Mouse (Mus musculus): Measurements from ENCODE around the gene Colca2. TPM values are rescaled to one million over a fixed set of nuclear protein-coding genes. Genes with fewer than 3 reads are reported as not detected.
A peak's percentile ranks its signal among the peaks of the same experiment; 100 is the strongest.

Gene Colca2
- polyA plus RNA-seq, 1 experiment from 2014 or later, result 10.6 TPM

- 19% methylated on average over 13 of the region's 13 CpGs for WGBS
- 0 out of 2 replicates have a peak, but pooled peaks have one; percentile 10 for ATAC-seq (ENCODE audit: low read depth)
Observed at GRCm38 (mm10) chr9:51277834-51278498, 403 bp downstream of the Colca2 start.

GRCm38 (mm10) chr9:51274678-51275077 lies 3.7 kb downstream of the Colca2 start:
- Histone ChIP-seq H3K36me3 (ENCODE audit: control insufficient read depth, insufficient read depth, low read length) (no peaks in the 10 kb centered on the region), H3K4me3 (ENCODE audit: low read length) (no peak overlapping the region), H3K9me3 (ENCODE audit: control insufficient read depth, low read length) (no peaks in the 10 kb centered on the region), H3K4me2 (ENCODE audit: low read depth, low read length) (peak overlapping the region; percentile 1; the same call in 1 of the 2 replicates), H3K4me1 (replicated peaks; ENCODE audit: control insufficient read depth, insufficient read depth, low read length) (peaks cover 23% of the 10 kb centered on the region), H3K27ac (ENCODE audit: low read length) (peak overlapping the region; percentile 69), H3K9ac (ENCODE audit: low read length) (0 out of 2 replicates have a peak overlapping the region, but pooled peaks have one; percentile 43), H3K27me3 (ENCODE audit: control insufficient read depth, insufficient read depth, low read depth, low read length) (no peaks in the 10 kb centered on the region)
- no peak for ATAC-seq (ENCODE audit: low read depth)
- WGBS, result 9% methylated on average over 4 of the region's 4 CpGs

More at GRCm38 (mm10) chr9:51277834-51278498, 403 bp downstream of the Colca2 start:
- peak overlapping the region; percentile 76 for H3K9ac ChIP-seq (ENCODE audit: low read length)
- peak overlapping the region; percentile 91 for H3K27ac ChIP-seq (ENCODE audit: low read length)
- peak overlapping the region; percentile 68 for H3K4me3 ChIP-seq (ENCODE audit: low read length)
- H3K9me3 ChIP-seq (ENCODE audit: control insufficient read depth, low read length), result no peaks in the 10 kb centered on the region
- H3K27me3 ChIP-seq (ENCODE audit: control insufficient read depth, insufficient read depth, low read depth, low read length), result no peaks in the 10 kb centered on the region
- peak overlapping the region; percentile 87 for H3K4me2 ChIP-seq (ENCODE audit: low read depth, low read length)
- no peaks in the 10 kb centered on the region for H3K36me3 ChIP-seq (ENCODE audit: control insufficient read depth, insufficient read depth, low read length)
- peaks cover 20% of the 10 kb centered on the region for H3K4me1 ChIP-seq (replicated peaks; ENCODE audit: control insufficient read depth, insufficient read depth, low read length)

- Histone ChIP-seq H3K27ac (ENCODE audit: low read length) (no peak overlapping the region), H3K27me3 (ENCODE audit: control insufficient read depth, insufficient read depth, low read depth, low read length) (no peaks in the 10 kb centered on the region), H3K9ac (ENCODE audit: low read length) (no peak overlapping the region), H3K4me2 (ENCODE audit: low read depth, low read length) (no peak overlapping the region), H3K36me3 (ENCODE audit: control insufficient read depth, insufficient read depth, low read length) (no peaks in the 10 kb centered on the region), H3K4me3 (ENCODE audit: low read length) (no peak overlapping the region), H3K4me1 (replicated peaks; ENCODE audit: control insufficient read depth, insufficient read depth, low read length) (peaks cover 20% of the 10 kb centered on the region), H3K9me3 (ENCODE audit: control insufficient read depth, low read length) (no peaks in the 10 kb centered on the region)
- no peak for ATAC-seq (ENCODE audit: low read depth)
- 59% methylated on average over 9 of the region's 9 CpGs for WGBS
Observed at GRCm38 (mm10) chr9:51273581-51274154, 4.7 kb downstream of the Colca2 start.

GRCm38 (mm10) chr9:51272102-51272501 lies 6.3 kb downstream of the Colca2 start:
- WGBS, result 40% methylated on average over 5 of the region's 5 CpGs
- Histone ChIP-seq H3K27ac (ENCODE audit: low read length) (0 out of 2 replicates have a peak overlapping the region, but pooled peaks have one; percentile 1), H3K9me3 (ENCODE audit: control insufficient read depth, low read length) (no peaks in the 10 kb centered on the region), H3K9ac (ENCODE audit: low read length) (no peak overlapping the region), H3K36me3 (ENCODE audit: control insufficient read depth, insufficient read depth, low read length) (no peaks in the 10 kb centered on the region), H3K4me1 (replicated peaks; ENCODE audit: control insufficient read depth, insufficient read depth, low read length) (peaks cover 16% of the 10 kb centered on the region), H3K4me2 (ENCODE audit: low read depth, low read length) (no peak overlapping the region), H3K27me3 (ENCODE audit: control insufficient read depth, insufficient read depth, low read depth, low read length) (no peaks in the 10 kb centered on the region), H3K4me3 (ENCODE audit: low read length) (no peak overlapping the region)
- no peak for ATAC-seq (ENCODE audit: low read depth)

DNA sequence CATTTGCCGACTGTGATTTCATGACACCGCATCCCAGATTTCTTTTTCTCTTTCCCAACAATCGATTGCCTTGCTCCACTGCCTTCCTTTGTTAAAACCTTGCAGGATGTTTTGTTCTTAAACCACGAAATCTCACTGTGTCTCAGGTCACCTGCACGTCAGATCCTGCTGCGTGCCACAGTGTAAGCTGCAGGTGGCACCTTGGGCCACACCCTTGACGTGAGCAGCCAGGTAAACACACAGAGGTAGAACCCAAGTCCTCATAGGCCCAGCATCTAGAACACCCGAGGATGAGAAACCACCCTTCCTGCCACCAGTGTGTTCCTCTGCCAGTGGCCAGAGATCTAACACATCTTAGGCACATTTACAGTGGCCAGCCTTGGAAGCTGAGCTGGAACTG lies 7.3 kb downstream of the Colca2 start:
- H3K4me1 ChIP-seq (replicated peaks; ENCODE audit: control insufficient read depth, insufficient read depth, low read length), result peaks cover 16% of the 10 kb centered on the region
- H3K36me3 ChIP-seq (ENCODE audit: control insufficient read depth, insufficient read depth, low read length), result no peaks in the 10 kb centered on the region
- H3K9me3 ChIP-seq (ENCODE audit: control insufficient read depth, low read length), result no peaks in the 10 kb centered on the region
- no peak overlapping the region for H3K4me3 ChIP-seq (ENCODE audit: low read length)
- H3K27me3 ChIP-seq (ENCODE audit: control insufficient read depth, insufficient read depth, low read depth, low read length), result no peaks in the 10 kb centered on the region
- ATAC-seq (ENCODE audit: low read depth), result no peak
- WGBS, result 70% methylated on average over 8 of the region's 8 CpGs
- no peak overlapping the region for H3K9ac ChIP-seq (ENCODE audit: low read length)
- H3K27ac ChIP-seq (ENCODE audit: low read length), result no peak overlapping the region
- H3K4me2 ChIP-seq (ENCODE audit: low read depth, low read length), result no peak overlapping the region

DNA sequence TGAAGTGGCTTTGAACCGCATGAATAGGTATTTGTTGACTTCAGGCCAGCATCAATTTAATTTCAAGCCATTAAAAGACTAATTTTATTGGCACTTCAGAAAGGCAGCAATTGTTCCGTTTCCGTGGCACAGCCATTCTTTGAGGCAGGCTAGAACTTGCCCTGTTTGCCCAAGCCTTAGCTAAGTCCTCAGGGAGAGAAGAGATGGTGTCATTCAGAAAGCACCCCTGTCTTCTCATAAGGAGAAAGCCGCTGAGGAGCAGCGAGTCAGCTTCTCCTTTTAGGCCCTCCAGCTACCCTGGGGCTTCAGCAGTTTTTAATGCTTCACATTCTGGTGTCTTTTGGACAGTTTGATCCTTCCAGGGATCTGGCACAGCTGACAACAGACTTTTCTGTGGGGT lies 9.5 kb downstream of the Colca2 start:
- Histone ChIP-seq H3K36me3 (ENCODE audit: control insufficient read depth, insufficient read depth, low read length) (no peaks in the 10 kb centered on the region), H3K27me3 (ENCODE audit: control insufficient read depth, insufficient read depth, low read depth, low read length) (no peaks in the 10 kb centered on the region), H3K4me2 (ENCODE audit: low read depth, low read length) (no peak overlapping the region), H3K9me3 (ENCODE audit: control insufficient read depth, low read length) (no peaks in the 10 kb centered on the region), H3K27ac (ENCODE audit: low read length) (no peak overlapping the region), H3K9ac (ENCODE audit: low read length) (no peak overlapping the region), H3K4me3 (ENCODE audit: low read length) (no peak overlapping the region), H3K4me1 (replicated peaks; ENCODE audit: control insufficient read depth, insufficient read depth, low read length) (peaks cover 10% of the 10 kb centered on the region; the same call in 1 of the 2 replicates)
- ATAC-seq (ENCODE audit: low read depth), result 0 out of 2 replicates have a peak, but pooled peaks have one; percentile 15
- 80% methylated on average over 5 of the region's 5 CpGs for WGBS

- ATAC-seq (ENCODE audit: low read depth), result no peak
- H3K36me3 ChIP-seq (ENCODE audit: control insufficient read depth, insufficient read depth, low read length), result no peaks in the 10 kb centered on the region
- H3K4me2 ChIP-seq (ENCODE audit: low read depth, low read length), result no peak overlapping the region
- 80% methylated on average over 5 of the region's 5 CpGs for WGBS
- no peak overlapping the region for H3K27ac ChIP-seq (ENCODE audit: low read length)
- no peak overlapping the region for H3K4me3 ChIP-seq (ENCODE audit: low read length)
- H3K27me3 ChIP-seq (ENCODE audit: control insufficient read depth, insufficient read depth, low read depth, low read length), result no peaks in the 10 kb centered on the region
- H3K9me3 ChIP-seq (ENCODE audit: control insufficient read depth, low read length), result no peaks in the 10 kb centered on the region
- H3K9ac ChIP-seq (ENCODE audit: low read length), result no peak overlapping the region
- no peaks in the 10 kb centered on the region for H3K4me1 ChIP-seq (replicated peaks; ENCODE audit: control insufficient read depth, insufficient read depth, low read length)
Observed at GRCm38 (mm10) chr9:51258426-51258825, 19.9 kb downstream of the Colca2 start.

DNA sequence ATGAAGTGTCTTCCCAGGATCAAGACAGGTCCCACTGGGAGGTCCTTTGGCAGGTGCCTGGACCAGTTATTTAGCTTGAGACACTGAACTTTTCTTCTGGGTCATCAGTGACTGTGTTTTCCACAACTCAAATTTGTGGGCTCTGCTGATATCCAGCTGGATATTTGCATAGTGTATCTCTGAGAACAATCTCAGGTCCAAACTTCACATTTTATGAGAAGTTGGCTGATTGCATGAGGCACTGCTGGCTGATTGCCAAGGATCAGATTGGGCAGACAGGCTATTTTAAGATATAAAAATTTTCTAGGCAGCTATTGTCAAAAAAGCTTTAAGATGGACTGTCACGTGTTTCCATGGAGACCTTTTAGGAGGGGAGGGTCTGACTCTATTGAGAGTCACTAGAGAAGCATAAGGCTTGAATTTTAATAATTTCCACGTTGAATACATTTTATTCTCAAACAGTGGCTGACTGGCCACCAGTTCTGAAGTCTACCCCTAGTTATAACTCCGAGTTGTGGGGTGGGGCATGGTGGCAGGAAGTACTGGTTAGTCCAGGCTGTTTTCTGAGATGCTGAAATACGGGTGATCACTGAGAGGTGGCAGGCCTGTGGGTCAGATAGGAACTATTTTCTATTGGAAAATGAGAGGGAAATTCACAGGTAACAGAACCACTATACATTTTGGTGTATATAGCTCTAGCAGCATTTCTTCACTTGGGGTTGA lies 21.4 kb downstream of the Colca2 start:
- H3K4me3 ChIP-seq (ENCODE audit: low read length), result no peak overlapping the region
- no peak for ATAC-seq (ENCODE audit: low read depth)
- WGBS, result 48% methylated on average over 4 of the region's 4 CpGs

DNA sequence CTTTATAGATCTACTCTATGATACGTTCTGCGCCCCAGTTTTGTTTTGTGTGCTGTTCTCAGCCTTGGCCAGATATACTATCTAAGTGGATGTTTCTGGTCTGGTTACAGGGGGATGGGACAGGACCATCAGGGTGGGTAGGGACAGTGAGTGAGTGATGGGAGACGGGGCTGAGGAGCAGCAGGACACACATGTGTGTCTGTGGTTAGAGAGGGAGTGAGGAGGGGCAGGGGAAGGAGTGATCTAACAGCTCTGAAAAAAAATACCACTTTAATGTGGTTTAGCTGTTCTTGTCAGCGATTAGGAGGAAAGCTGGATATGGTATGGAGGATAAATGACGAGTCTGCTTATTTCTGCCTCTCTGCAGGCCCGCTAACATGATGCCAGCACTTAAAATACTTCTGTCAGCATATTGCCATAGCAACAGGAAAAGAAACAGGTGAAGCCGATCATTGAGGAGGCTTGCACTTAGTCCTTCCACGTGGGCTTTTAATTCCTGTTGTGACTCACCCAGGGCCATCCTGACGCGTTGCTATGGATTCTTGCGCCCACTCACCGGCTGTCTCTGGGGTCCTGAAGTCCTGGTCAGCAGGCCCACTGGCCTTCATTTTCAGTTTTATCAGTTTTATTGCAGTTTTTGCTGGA lies 39.5 kb downstream of the Colca2 start:
- no peaks in the 10 kb centered on the region for H3K36me3 ChIP-seq (ENCODE audit: control insufficient read depth, insufficient read depth, low read length)
- 41% methylated on average over 12 of the region's 12 CpGs for WGBS
- ATAC-seq (ENCODE audit: low read depth), result no peak

More for the DNA sequence above, 21.4 kb downstream of the Colca2 start:
- Histone ChIP-seq H3K4me1 (replicated peaks; ENCODE audit: control insufficient read depth, insufficient read depth, low read length) (no peaks in the 10 kb centered on the region), H3K27me3 (ENCODE audit: control insufficient read depth, insufficient read depth, low read depth, low read length) (no peaks in the 10 kb centered on the region), H3K27ac (ENCODE audit: low read length) (no peak overlapping the region), H3K9me3 (ENCODE audit: control insufficient read depth, low read length) (no peaks in the 10 kb centered on the region), H3K9ac (ENCODE audit: low read length) (no peak overlapping the region), H3K36me3 (ENCODE audit: control insufficient read depth, insufficient read depth, low read length) (no peaks in the 10 kb centered on the region), H3K4me2 (ENCODE audit: low read depth, low read length) (no peak overlapping the region)

More for the DNA sequence above, 39.5 kb downstream of the Colca2 start:
- no peak overlapping the region for H3K27ac ChIP-seq (ENCODE audit: low read length)
- no peak overlapping the region for H3K4me2 ChIP-seq (ENCODE audit: low read depth, low read length)
- H3K4me3 ChIP-seq (ENCODE audit: low read length), result no peak overlapping the region
- no peaks in the 10 kb centered on the region for H3K4me1 ChIP-seq (replicated peaks; ENCODE audit: control insufficient read depth, insufficient read depth, low read length)
- no peak overlapping the region for H3K9ac ChIP-seq (ENCODE audit: low read length)
- no peaks in the 10 kb centered on the region for H3K27me3 ChIP-seq (ENCODE audit: control insufficient read depth, insufficient read depth, low read depth, low read length)
- no peaks in the 10 kb centered on the region for H3K9me3 ChIP-seq (ENCODE audit: control insufficient read depth, low read length)

All from lung, embryonic 16.5 days (tissue).